ENCODE assay signal across 8 mouse cellular contexts in genomic region chr10:68249355-68249782, GRCm38 (mm10). TPM values are rescaled to one million over a fixed set of nuclear protein-coding genes. Genes with fewer than 3 reads are reported as not detected.
DNase-seq lines count a peak whose midpoint lies in the region; ATAC-seq lines count a peak whose summit lies in the region.

No protein-coding gene starts in this region.

- peaks cover 10% of the 10 kb centered on the region for H3K36me3 ChIP-seq in embryonic facial prominence, embryonic 13.5 days
- H3K36me3 ChIP-seq in embryonic facial prominence, embryonic 10.5 days (replicated peaks): peaks cover 7% of the 10 kb centered on the region; the same call in 1 of the 2 replicates
- H3K36me3 ChIP-seq in intestine, embryonic 14.5 days (ENCODE audit: control insufficient read depth, insufficient read depth, low read length): peaks cover 9% of the 10 kb centered on the region; the same call in 1 of the 2 replicates

- H3K9ac ChIP-seq in embryonic facial prominence, embryonic 13.5 days: no peak overlapping the region
- H3K9ac ChIP-seq in intestine, embryonic 14.5 days (ENCODE audit: low read length): no peak overlapping the region

- H3K4me3 ChIP-seq in embryonic facial prominence, embryonic 13.5 days: no peak overlapping the region
- no peak overlapping the region for H3K4me3 ChIP-seq in embryonic facial prominence, embryonic 10.5 days
- no peak overlapping the region for H3K4me3 ChIP-seq in intestine, embryonic 14.5 days (ENCODE audit: low read depth, low read length)

- WGBS in embryonic facial prominence, embryonic 13.5 days: 48% methylated on average over 6 of the region's 6 CpGs
- 63% methylated on average over 6 of the region's 6 CpGs for WGBS in embryonic facial prominence, embryonic 10.5 days
- WGBS in intestine, embryonic 14.5 days: 62% methylated on average over 6 of the region's 6 CpGs

- H3K9me3 ChIP-seq in embryonic facial prominence, embryonic 13.5 days: no peaks in the 10 kb centered on the region
- H3K9me3 ChIP-seq in embryonic facial prominence, embryonic 10.5 days: no peaks in the 10 kb centered on the region
- H3K9me3 ChIP-seq in intestine, embryonic 14.5 days (ENCODE audit: control insufficient read depth, low read length): no peaks in the 10 kb centered on the region

- H3K4me2 ChIP-seq in embryonic facial prominence, embryonic 13.5 days: no peak overlapping the region
- no peak overlapping the region for H3K4me2 ChIP-seq in intestine, embryonic 14.5 days (ENCODE audit: low read length)

- peaks cover 34% of the 10 kb centered on the region for H3K4me1 ChIP-seq in embryonic facial prominence, embryonic 13.5 days
- H3K4me1 ChIP-seq in embryonic facial prominence, embryonic 10.5 days: peaks cover 25% of the 10 kb centered on the region; the same call in 1 of the 2 replicates
- peaks cover 9% of the 10 kb centered on the region for H3K4me1 ChIP-seq in intestine, embryonic 14.5 days (replicated peaks; ENCODE audit: control insufficient read depth, insufficient read depth, low read length)

- peak overlapping the region; percentile 44; the same call in 1 of the 2 replicates for H3K27ac ChIP-seq in embryonic facial prominence, embryonic 13.5 days
- no peak overlapping the region for H3K27ac ChIP-seq in embryonic facial prominence, embryonic 10.5 days (replicated peaks)
- H3K27ac ChIP-seq in intestine, embryonic 14.5 days (ENCODE audit: low read depth): peak overlapping the region; percentile 19; the same call in 1 of the 2 replicates

- H3K27me3 ChIP-seq in embryonic facial prominence, embryonic 13.5 days: no peaks in the 10 kb centered on the region
- H3K27me3 ChIP-seq in embryonic facial prominence, embryonic 10.5 days (replicated peaks; ENCODE audit: low read depth, poor library complexity, severe bottlenecking): no peaks in the 10 kb centered on the region
- no peaks in the 10 kb centered on the region for H3K27me3 ChIP-seq in intestine, embryonic 14.5 days (replicated peaks; ENCODE audit: control insufficient read depth, insufficient read depth, low read length)

- ATAC-seq in embryonic facial prominence, embryonic 13.5 days (ENCODE audit: insufficient number of reproducible peaks, insufficient read depth, low FRiP score, low TSS enrichment, low read depth): no peak
- no peak; the same call in 1 of the 2 replicates for ATAC-seq in intestine, embryonic 14.5 days (replicated peaks; ENCODE audit: low FRiP score, low TSS enrichment, low read depth)

- DNase-seq in embryonic facial prominence, embryonic 10.5 days (ENCODE audit: low spot score): no peak
- peak; percentile 55 for DNase-seq in urinary bladder, postnatal 14 days (ENCODE audit: low spot score)
- DNase-seq in urinary bladder, postnatal 10 days (ENCODE audit: low spot score): no peak
- no peak for DNase-seq in intestine, embryonic 14.5 days (ENCODE audit: low spot score)
- peak; percentile 8 to 14 for DNase-seq in spleen, postnatal 14 days (ENCODE audit: low spot score in 2 of 2)
- no peak for DNase-seq in embryo, embryonic 9.5 days (ENCODE audit: extremely low spot score)
- DNase-seq in right cerebral cortex, postnatal 25 days: no peak

RNA-seq across cellular contexts. Expression of gene Arid5b, which starts 29.2 kb away (rescaled TPM):
- polyA plus RNA-seq in embryonic facial prominence, embryonic 13.5 days (2015; fragmentation: Nextera tagmentation; extraction: Ambion mirVana): 63.7 and 64.8 TPM in 2 replicates
- polyA plus RNA-seq in embryonic facial prominence, embryonic 10.5 days (2016; fragmentation: Nextera tagmentation; extraction: Ambion mirVana): 13.9 and 19.7 TPM in 2 replicates
- polyA plus RNA-seq in intestine, embryonic 14.5 days (2014; fragmentation: Nextera tagmentation; extraction: Ambion mirVana): 34.0 and 35.0 TPM in 2 replicates

Comparison
In these comparisons a context has a peak if more than half of its experiments do, and no peak if none do; other contexts are left out.
1. DNase-seq: peak in urinary bladder, postnatal 14 days (single experiment) and spleen, postnatal 14 days (2 of 2); none in embryonic facial prominence, embryonic 10.5 days (single experiment), urinary bladder, postnatal 10 days (single experiment), intestine, embryonic 14.5 days (single experiment), embryo, embryonic 9.5 days (single experiment) and right cerebral cortex, postnatal 25 days (single experiment).